Mouse (Mus musculus) cerebellum, adult 8-10 months (tissue): ENCODE results near the gene Rcn3.
A peak's percentile ranks its signal among the peaks of the same experiment; 100 is the strongest.

Source experiments
- DNase-seq: peaks from one replicate; pipeline ENCODE4 v3.0.0; 2022

Gene Rcn3

GRCm38 (mm10) chr7:45069671-45070070 lies 22.4 kb downstream of the Rcn3 start:
- DNase-seq: no peak

- no peak for DNase-seq
Observed at GRCm38 (mm10) chr7:45068000-45068318, 24.1 kb downstream of the Rcn3 start.

GRCm38 (mm10) chr7:45067190-45067999 lies 24.6 kb downstream of the Rcn3 start:
- DNase-seq: no peak

- peak; percentile 95 for DNase-seq
Observed at GRCm38 (mm10) chr7:45062239-45062835, 29.7 kb downstream of the Rcn3 start, which contains the start of the genes Nosip and Prrg2. Gene Nosip, plus strand, starts transcription at chr7:45062429. Gene Prrg2, minus strand, starts transcription at chr7:45062677.

GRCm38 (mm10) chr7:45061532-45062075 lies 30.4 kb downstream of the Rcn3 start:
- DNase-seq: peak; percentile 45

GRCm38 (mm10) chr7:45060632-45061122 lies 31.3 kb downstream of the Rcn3 start:
- no peak for DNase-seq

- DNase-seq: peak; percentile 29
Observed at GRCm38 (mm10) chr7:45058607-45059571, 33.1 kb downstream of the Rcn3 start.

GRCm38 (mm10) chr7:45056972-45057348 lies 35.1 kb downstream of the Rcn3 start:
- no peak for DNase-seq

GRCm38 (mm10) chr7:45056329-45056971 lies 35.6 kb downstream of the Rcn3 start:
- no peak for DNase-seq

GRCm38 (mm10) chr7:45053931-45054510 lies 38.0 kb downstream of the Rcn3 start:
- DNase-seq: peak; percentile 91

GRCm38 (mm10) chr7:45053117-45053930 lies 38.7 kb downstream of the Rcn3 start:
- DNase-seq: peak; percentile 82

- DNase-seq: no peak
Observed at GRCm38 (mm10) chr7:45052862-45053116, 39.2 kb downstream of the Rcn3 start, which contains the start of gene Prr12. Gene Prr12, minus strand, starts transcription at chr7:45052881.

- DNase-seq: peak; percentile 65
Observed at GRCm38 (mm10) chr7:45052181-45052861, 39.7 kb downstream of the Rcn3 start.

GRCm38 (mm10) chr7:45051601-45051974 lies 40.4 kb downstream of the Rcn3 start:
- DNase-seq: peak; percentile 32

GRCm38 (mm10) chr7:45050945-45051600 lies 40.9 kb downstream of the Rcn3 start:
- peak; percentile 64 for DNase-seq

GRCm38 (mm10) chr7:45048923-45049657 lies 42.9 kb downstream of the Rcn3 start:
- no peak for DNase-seq

GRCm38 (mm10) chr7:45048001-45048890 lies 43.8 kb downstream of the Rcn3 start:
- no peak for DNase-seq

GRCm38 (mm10) chr7:45047491-45047890 lies 44.5 kb downstream of the Rcn3 start:
- no peak for DNase-seq
